Mouse (Mus musculus) monocyte, adult 5-6 weeks (primary cell): ENCODE measurements around the gene Srp72. TPM values are rescaled to one million over a fixed set of nuclear protein-coding genes. Genes with fewer than 3 reads are reported as not detected.

ENCODE experiments used
- ATAC-seq: fragments of 153-309, 156-312 bp; replicated peaks from 2 replicates; pipeline ENCODE4 v1.8.0; 2017; ENCODE audit warnings: mild to moderate bottlenecking; ENCODE audit not compliant: low TSS enrichment, insufficient number of reproducible peaks, severe bottlenecking, poor library complexity, low FRiP score
- total RNA-seq: library from RNA; stranded (forward); fragments of 200-1000, 200-491, 200-594 nt; gene quantifications from 3 replicates; pipeline ENCODE4 v1.2.3, GENCODE M21; 2017

The Srp72 gene
- 88.8 to 168 TPM (median 138 TPM) in 3 replicates for total RNA-seq

DNA sequence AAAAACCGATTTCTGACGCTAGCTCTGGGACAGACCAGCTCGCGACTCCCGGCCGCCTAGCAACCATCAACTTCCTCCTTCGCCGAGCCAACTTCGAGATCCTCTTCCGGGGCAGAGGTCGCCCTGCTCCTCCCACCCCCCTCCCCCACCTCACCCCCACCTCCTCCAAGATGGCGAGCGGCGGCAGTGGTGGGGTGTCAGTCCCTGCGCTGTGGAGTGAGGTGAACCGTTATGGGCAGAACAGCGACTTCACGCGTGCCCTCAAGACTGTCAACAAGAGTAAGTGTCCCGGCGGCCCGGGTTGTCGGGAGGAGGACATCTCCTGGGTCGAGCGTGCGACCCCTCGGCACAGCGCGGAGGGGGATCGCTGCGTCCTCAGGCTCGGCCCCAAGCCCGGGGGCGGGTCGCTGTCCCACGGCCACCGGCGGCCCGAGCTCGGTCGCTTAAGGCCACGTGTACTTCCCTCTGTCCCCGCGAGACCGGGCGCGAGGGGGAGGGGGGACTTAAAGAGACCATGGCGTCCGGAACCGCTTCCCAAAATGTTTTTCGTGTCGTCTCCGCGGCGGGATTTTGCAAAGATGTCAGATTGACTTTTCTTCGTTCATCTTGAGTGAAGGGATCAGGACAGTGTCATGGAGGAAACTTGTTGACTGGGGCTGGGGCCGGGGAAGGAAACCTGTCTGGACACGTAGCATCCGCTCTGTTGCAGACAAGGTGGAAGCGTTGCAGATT, at the start of gene Srp72:
TSS of gene Srp72 (plus strand) at position 130 of the 732 bp plus-strand sequence.
- ATAC-seq = peak; percentile 94

DNA sequence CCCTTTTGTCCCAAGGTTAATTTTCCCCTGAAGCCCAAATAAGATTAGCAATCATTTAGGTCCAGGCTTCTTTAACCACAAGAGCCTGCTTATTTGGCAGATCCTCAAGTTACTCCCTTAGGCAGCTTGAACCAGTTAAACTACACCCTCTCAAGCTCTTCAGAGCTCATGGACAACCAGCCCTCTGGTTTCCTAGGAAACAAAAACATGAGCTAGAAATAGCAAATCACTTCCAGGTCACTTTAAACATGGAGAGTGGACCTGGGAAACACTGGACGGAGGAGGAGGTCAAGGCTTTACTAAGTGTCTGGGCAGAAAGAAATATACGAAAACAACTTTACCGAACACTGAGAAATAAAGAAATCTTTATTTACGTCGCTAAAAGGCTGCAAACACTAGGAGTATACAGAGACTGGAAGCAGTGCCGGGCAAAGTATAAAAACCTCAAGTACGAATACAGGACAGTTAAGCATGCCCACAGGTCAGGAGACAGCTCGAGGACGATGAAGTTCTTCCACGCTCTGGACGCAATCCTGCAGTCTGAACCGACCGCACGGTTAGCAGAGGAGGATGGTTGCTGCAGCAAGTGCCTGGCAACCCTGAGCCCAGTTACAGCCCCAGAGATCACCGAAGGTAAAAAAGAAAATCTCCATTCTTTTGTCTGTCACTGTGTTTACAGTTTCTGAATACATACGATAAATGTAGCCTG, 46.2 kb upstream of the Srp72 start:
- no peak for ATAC-seq

DNA sequence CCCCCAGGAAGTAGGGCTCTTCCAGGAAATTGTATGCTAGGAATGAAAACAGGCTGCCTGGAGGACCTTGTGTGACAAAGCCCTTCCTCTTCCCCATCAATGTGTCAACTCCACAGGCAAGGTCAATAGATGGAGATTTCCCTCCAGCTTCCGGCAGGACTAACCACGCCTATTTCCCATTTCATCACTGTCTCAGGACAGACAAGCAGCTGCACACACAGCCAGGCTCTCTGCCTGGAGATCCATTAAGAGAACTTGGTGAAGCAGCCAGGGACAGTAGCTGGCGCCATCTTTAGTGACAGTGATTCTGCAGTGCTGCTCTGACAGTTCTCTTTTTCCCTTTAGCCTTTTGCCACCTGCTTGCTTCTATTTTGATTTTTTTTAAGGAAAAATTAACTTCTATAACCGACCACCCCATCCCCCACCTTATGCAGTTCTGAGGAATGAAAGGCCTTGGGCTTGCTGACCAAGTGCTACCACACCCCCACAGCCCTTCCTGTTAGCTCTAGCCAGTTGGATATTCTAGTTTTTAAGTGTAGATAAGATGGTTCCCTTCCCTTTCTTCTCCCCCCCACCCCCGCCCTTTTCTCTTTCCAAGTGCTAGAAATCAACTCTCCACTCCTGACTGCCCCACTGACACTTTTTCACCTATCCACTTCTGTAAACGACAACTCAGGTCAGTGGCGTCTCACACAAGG, 45.2 kb upstream of the Srp72 start:
- ATAC-seq = no peak

- no peak for ATAC-seq
Measured at GRCm38 (mm10) chr5:76939717-76940116, 34.8 kb upstream of the Srp72 start.

DNA sequence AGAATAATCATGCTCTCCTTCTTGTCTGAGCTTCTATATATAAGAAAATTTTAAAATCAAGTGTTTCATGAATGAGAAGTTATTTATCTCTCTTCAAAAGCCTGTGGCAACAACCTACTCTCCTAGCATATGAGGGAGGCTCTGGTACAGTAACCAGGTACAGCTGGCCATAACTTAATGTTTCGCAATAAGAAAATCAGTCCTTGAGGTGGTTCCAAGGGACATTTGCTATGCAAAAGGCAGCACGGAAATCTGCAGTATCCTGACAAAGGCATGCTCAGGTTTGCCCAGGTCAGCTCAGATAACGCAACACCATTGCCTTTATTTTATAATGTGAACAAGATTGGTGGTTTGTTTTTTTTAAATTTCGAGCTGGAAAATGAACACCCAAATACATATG, 32.5 kb upstream of the Srp72 start:
- no peak for ATAC-seq

DNA sequence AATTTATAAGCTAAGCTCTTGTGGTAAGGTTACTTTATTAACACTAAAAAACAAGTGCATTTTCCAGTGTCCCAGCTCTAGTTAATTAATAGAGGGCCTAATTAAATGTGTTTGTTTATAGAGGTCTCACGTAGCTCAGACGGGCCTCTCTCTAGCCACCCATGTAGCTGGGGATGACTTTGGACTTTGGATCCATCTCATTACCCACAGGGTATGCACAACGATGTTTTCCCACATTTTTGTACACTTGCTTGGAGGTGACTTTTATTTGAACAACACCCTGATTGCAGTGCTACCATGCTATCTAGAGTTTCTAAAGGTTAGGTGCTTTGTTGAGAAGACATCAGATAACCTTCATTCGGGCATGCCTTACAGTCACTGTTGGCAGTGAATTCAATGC, 32.0 kb upstream of the Srp72 start:
- no peak for ATAC-seq

GRCm38 (mm10) chr5:76944965-76945677, 29.4 kb upstream of the Srp72 start:
- no peak for ATAC-seq

GRCm38 (mm10) chr5:76945678-76946033, 28.8 kb upstream of the Srp72 start:
- ATAC-seq = no peak

DNA sequence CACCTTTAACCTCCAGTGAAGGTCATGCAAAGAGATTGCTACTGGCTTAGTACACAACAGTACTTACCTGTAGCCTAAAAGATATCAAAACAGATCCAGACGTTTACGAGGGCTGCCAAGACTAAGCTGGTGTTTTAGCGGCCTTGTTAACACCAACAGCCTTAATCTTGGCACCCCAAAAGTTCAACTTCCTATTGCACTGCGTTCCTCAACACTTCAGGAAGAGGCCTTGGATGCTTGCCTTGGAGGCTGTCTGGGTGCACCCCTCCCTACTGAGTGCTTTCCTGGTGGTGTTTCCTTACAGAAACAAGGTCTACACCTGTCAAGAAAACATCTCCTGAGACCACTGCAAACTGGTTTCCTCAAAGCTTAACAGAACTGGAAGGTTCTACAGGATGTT, 27.3 kb upstream of the Srp72 start:
- no peak for ATAC-seq

- ATAC-seq = no peak
Measured at GRCm38 (mm10) chr5:76947758-76948157, 26.7 kb upstream of the Srp72 start.

GRCm38 (mm10) chr5:76950343-76951105, 24.0 kb upstream of the Srp72 start:
- ATAC-seq = no peak

GRCm38 (mm10) chr5:76951106-76952027, 23.1 kb upstream of the Srp72 start, which contains the start of the genes Paics and Ppat:
Paics (plus strand) TSS chr5:76951307.
Ppat (minus strand) TSS chr5:76951578.
- peak; percentile 96 for ATAC-seq

DNA sequence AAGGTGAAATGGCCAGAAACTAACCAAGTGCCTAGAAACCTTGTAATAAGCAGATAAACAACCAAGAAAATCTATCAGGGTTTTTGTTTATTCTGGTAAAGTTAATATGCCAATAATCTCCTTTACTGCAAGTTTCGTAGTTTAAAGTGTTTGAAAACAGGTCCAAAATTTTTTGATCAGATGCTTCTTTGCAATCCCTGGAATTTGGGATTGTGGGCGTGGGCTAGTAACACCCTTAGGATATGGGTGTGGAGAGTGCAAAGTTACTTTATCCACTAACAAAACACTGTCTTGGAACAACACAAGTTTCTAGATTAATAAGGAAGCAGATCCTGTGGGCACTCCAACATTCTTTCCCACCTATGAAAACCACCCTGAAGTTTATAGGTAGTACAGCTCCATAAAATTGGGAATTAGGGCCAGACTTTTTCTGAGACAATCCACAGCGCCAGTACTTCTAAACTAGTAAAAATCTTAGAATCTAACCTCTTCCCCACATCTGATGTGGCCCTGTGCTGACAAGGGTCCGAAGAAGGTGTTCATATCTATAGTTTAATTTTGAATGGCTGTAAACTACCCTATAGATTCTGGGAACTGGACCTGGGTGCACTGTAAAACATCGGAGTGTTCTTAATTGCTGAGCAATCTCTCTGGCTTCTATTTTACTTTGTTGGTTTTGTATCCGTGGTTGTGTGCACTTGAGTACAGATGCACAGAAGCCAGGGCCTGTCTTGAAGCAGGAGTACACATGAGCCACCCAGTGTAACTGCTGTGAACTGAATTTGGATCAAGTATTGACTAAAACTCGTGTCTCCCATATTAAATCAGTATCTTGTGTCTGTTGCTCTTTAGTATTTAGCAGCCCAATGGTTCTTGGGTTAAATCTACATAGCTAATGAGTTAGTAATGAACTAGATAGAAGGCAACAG, 22.1 kb upstream of the Srp72 start:
- no peak for ATAC-seq

- ATAC-seq = no peak
Measured at GRCm38 (mm10) chr5:76953794-76954193, 20.7 kb upstream of the Srp72 start.

DNA sequence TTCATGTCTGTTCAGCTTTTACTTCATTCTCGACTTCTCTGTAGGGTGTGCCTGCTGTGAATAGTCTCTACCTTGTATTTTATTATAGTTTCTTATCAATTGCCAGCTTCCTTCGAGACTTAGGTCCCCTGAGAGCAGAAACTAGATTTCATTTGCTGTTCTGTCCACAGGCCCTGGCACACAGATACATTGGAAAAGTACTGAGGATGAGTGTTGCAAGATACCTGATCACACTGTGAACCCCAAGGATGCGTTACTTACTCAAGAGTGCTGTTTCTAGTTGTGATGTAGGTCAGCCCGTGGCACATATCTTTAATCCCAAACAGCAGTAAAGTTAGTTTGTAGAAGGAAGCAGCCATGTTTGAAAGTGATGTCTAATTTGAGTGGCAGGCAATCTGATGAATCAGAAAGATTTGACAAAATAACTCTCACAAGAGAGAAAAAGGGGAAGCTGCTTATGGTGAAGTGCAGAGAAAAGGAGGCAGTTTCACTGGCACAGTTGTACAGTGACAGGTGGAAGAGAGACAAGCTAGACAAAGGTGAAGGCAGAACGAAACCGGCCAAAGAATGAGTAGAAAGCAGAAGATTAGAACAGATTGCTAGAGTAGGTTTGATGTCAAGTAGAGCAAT, 20.1 kb upstream of the Srp72 start:
- no peak for ATAC-seq

DNA sequence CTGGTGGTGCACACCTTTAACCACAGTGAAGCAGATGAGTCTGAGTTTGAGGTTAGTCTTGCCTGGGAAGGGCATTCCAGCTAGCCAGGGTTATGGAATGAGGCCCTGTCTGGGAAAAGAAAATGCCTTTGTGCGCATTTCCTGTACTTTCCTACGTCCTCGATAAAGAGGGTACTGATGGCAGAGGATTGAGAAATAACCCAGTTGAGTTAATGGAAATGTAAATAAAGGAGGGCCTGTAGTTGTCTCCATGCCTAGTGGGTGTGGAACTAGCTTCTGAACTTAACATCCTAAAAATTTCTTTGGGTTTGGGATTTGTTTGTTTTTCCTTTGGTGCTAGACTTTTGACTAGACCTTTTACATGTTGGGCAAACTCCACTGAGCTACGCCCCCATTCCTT, 19.0 kb upstream of the Srp72 start:
- no peak for ATAC-seq
